Mouse (Mus musculus): ENCODE results near the gene Pigo.
"Not testable (repeated sequence)": the region's sequence is repeated elsewhere in the genome, so short reads cannot be mapped to it uniquely, and the experiment has no call there.

The Pigo gene

DNA sequence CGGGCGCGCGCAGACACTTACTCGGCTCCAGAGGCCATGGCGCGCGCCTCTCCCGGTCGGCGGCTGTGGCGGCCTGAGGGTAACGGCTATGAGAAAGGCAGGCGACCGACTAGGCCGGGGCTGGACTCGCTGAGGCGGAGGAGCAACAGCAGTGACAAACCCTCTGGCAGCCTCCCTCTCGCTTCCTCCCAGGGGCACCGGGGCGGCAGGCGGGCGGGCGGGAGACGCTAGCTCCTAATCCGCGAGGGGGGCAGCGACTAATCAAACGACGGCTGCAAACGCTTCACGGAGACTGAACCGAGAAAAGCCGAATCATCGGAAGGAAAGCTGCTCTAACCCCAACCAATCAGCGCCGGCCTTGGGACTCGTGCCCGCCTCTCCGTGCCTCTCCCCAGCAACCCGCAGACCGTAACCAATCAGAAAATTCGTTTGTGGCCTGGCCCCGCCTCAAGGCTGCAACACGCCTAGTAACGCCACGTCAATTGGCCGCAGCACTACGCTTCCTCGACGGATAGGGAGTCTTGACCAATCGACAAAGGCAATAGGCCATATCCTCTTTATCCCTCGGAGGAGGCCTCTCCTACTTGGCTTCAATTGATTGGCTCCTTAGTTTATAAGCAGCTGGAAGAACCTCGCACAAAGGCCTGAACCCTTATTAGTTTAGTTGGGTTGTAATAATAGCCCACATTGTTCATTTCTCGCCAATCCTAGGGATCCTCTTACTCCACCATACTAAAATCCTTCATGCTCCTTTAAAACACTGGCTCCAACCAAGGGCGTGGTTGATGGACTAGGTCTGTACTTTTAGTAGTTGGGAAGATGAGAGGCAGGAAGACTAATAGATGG, 25.3 kb downstream of the Pigo start, which contains the start of gene Vcp:
Vcp (minus strand) TSS at position 367 of the 846 bp plus-strand sequence.
- peak; percentile 95 to 98 for DNase-seq

DNA sequence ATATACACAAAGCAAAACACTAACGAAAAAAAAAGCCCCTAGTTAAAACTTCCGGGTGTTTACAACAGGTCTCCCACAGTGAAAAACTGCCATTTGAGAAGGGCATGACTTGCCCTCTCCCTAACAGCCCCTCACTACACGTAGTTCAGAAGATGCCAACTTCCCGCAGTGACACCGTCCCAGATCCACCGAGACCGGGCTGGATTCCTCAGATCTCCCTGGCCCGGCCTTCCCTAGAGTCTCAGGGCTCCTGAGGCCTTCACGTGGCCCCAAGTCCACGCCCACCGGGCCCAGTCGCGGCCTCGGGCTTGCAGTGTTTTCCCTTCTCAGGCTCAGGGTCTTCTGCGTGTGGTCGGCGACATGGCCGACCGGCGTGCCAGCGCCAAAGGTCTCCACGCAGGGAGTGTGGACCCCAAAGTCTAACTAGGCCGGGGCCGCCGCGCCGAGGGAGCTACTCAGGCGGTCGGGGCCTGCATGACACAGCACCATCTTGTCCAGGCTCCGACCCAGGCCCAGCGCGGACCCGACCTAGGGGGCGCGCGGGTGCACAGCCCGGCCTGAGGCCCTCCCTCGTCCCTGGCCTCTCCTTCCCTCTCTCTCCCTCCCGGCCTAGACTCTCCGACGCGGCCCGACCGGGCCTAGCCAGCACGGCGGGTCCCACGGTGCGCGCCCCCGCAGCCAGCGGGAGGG, 26.0 kb downstream of the Pigo start:
- peak; percentile 65 to 76 for DNase-seq

DNA sequence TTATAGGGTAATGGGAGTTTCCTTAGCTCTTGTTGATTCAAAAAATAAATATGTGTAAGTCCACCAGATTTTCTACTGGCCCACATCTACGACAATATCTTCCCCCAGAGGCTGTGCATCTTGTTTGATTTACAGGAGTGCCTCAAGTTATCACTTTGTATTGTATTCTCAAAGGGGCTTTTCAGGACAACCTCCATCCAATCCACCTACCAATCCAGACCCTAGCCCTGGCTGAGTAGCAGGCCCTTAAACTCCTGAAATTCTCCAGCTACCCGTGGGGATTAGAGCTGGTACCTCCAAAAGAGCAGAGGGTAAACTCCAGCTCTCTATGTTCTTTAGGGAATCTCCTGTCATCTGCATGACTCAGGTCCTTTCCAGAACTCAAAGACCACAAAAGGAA, 27.6 kb downstream of the Pigo start:
- DNase-seq: no peak

DNA sequence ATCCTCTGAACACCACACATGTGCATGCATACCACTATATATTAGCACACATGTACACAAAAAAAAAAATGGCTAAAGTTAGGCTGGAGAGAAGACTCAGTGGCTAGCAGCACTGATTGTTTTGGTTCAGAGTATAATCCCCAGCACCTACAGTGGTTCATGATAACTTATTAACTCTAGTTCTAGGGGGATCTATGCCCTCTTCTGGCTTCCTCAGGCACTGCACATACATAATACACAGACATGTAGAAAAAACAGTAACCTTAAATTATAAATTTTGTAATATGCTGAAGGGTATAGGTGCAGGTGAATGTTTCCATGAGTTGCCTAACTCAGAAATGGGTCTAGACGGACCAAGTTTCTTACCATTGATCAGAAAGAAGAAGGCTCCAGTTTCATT, 37.3 kb downstream of the Pigo start:
- no peak for DNase-seq

DNA sequence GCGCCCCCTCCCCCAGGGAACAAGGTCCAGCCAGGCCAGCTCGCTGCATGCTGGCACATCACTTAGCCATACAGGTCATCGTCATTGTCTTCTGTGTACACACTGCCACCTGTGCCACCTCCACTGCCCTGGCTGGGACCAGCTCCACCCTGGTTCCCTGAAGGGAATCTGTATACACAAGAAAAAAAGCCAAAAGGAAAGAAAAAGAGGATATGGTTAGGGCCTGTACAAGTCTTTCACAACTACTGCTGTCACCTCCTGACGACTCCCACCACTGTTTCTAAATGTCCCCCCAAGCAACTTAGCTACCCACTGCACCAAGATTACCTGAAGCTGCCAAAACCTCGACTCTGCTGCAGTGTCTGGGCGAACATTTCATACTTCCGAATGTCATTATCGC, 45.2 kb downstream of the Pigo start:
- DNase-seq: not testable (repeated sequence)

DNA sequence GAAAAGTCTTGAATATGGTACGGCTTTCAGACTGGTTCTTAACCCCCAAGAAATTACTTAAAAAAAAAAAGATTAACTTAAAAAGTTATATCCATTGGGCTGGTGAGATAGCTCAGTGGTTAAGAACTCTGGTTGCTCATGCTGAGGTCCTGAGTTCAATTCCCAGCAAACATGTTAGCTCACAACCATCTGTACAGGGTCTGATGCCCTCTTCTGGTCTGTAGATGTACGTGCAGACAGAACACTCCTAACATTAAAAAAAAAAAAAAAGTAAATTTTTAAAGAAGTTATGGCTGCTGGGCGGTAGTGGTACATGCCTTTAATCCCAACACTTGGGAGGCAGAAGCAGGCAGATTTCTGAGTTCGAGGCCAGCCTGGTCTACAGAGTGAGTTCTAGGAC, 47.6 kb downstream of the Pigo start:
- DNase-seq: no peak

DNA sequence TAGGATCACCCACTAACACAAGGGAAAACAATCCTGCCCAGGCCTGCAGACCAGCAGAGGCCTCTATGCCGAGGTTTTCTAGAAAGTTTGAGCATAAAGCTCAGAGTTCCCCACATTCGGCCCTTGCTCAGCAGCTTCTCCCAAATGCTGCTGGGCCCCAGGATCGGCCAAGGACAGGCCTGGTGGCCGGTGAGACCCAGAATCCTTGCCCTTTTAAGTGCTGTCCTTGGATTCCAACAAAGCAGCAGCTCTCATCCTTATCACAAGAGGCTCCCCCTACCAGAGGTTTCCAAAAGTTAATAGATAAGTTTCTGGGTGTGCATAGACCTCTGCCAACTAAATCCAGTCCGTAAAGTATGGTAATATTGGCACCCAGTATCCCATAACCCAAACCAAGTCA, 51.8 kb downstream of the Pigo start:
- no peak for DNase-seq

DNA sequence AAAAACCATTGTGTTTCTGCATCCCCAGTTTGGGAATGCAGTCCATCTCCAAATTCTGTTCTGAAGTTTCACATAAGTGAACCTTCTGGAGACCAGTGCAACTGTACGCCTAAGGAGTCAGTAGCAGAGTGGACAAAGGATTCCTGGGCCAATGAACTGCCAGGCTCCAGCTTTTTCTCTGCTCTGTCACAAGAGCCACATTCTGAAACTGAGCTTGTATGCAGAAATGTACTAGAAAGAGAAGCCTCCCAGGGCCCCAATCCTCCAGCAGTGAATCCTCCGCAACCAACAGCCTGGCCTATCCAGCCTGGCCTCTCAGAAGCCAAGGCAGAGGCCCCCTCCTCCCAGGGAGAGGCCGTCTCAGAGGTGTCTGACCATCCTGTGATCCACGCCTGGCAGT, 52.7 kb downstream of the Pigo start:
- no peak for DNase-seq

DNA sequence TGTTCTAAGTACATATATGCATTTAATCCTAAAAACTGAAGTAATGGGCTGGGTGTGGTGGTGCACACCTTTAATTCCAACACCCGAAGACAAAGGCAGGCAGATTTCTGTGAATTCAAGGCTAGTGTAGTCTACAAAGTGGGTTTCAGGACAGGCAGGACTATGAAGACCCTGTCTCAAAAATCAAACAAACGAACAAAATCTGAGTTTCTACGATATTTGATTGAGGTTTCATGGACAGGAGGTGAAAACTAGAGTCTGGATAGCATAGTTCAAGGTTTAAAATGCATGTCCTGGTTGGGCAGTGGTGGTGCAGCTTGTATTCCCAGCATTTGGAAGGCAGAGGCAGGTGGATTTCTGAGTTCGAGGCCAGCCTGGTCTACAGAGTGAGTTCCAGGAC, 56.3 kb downstream of the Pigo start, which contains the start of gene 1700022I11Rik:
1700022I11Rik (plus strand) TSS at position 301 of the 400 bp plus-strand sequence.
- no peak for DNase-seq

All from spleen, adult 18-20 months (tissue).